In the genomic region with DNA sequence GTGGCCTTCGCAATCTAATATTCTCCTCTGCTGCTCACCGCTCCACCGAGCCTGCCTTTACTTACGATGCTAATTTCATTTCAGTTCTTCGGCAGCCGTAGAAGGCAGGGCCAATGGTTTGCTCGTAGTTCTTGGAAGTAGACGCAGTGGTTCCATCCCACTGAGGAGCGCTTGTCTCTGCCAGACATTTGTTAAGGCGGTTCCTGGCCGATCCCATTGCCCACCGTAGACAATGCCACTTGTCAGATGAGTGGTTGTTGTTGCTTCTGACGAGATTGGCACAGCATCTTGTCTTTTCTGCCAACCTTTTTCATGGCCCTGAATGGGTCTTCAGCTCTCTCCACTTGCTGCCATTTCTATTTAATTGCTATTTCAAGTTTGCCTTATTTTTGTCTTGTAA, we compare ENCODE assay signal across 16 mouse cellular contexts. TPM values are rescaled to one million over a fixed set of nuclear protein-coding genes. Genes with fewer than 3 reads are reported as not detected.
DNase-seq lines count a peak whose midpoint lies in the region; ATAC-seq and TF ChIP-seq lines count a peak whose summit lies in the region.
"Had no signal": no experiment of that assay in that cellular context is flagged by ENCODE, and none has a peak within 500 bp of the region (broad histone marks: within the 10 kb centered on the region; RNA-seq: fewer than 3 reads in every experiment).

No protein-coding gene starts in this region.

- no peak overlapping the region for H3K9ac ChIP-seq in hindbrain, embryonic 13.5 days
- H3K9ac ChIP-seq in midbrain, embryonic 15.5 days, result no peak overlapping the region
- H3K9ac ChIP-seq in midbrain, embryonic 11.5 days (ENCODE audit: low read length), result no peak overlapping the region
- no peak overlapping the region for H3K9ac ChIP-seq in forebrain, postnatal 0 days
- H3K9ac ChIP-seq: heart, embryonic 12.5 days; intestine, embryonic 15.5 days; midbrain, embryonic 12.5 days had no signal

- H3K27me3 ChIP-seq in hindbrain, embryonic 13.5 days, result no peaks in the 10 kb centered on the region
- no peaks in the 10 kb centered on the region for H3K27me3 ChIP-seq in hindbrain, embryonic 10.5 days (ENCODE audit: insufficient read depth, poor library complexity, severe bottlenecking)
- no peaks in the 10 kb centered on the region for H3K27me3 ChIP-seq in midbrain, embryonic 15.5 days (replicated peaks)
- H3K27me3 ChIP-seq in midbrain, embryonic 11.5 days (ENCODE audit: control insufficient read depth, insufficient read depth, low read length), result no peaks in the 10 kb centered on the region
- no peaks in the 10 kb centered on the region for H3K27me3 ChIP-seq in forebrain, postnatal 0 days (ENCODE audit: insufficient read depth, low read length)
- H3K27me3 ChIP-seq: heart, embryonic 12.5 days; intestine, embryonic 15.5 days; midbrain, embryonic 12.5 days had no signal

- H3K4me3 ChIP-seq in hindbrain, embryonic 13.5 days, result no peak overlapping the region
- no peak overlapping the region for H3K4me3 ChIP-seq in hindbrain, embryonic 10.5 days
- H3K4me3 ChIP-seq in midbrain, embryonic 15.5 days, result no peak overlapping the region
- no peak overlapping the region for H3K4me3 ChIP-seq in midbrain, embryonic 11.5 days (ENCODE audit: low read depth, low read length)
- H3K4me3 ChIP-seq in forebrain, postnatal 0 days (ENCODE audit: low read depth, low read length), result no peak overlapping the region
- H3K4me3 ChIP-seq: heart, embryonic 12.5 days; intestine, embryonic 15.5 days; midbrain, embryonic 12.5 days had no signal

- WGBS in hindbrain, embryonic 13.5 days, result 79% methylated on average over 13 of the region's 13 CpGs
- 96% methylated on average over 13 of the region's 13 CpGs for WGBS in hindbrain, embryonic 10.5 days
- WGBS in midbrain, embryonic 15.5 days, result 90% methylated on average over 13 of the region's 13 CpGs
- 96% methylated on average over 13 of the region's 13 CpGs for WGBS in midbrain, embryonic 11.5 days
- 42% methylated on average over 13 of the region's 13 CpGs for WGBS in forebrain, postnatal 0 days

- no peaks in the 10 kb centered on the region for H3K4me1 ChIP-seq in hindbrain, embryonic 13.5 days (replicated peaks)
- H3K4me1 ChIP-seq in hindbrain, embryonic 10.5 days (replicated peaks), result peaks cover 20% of the 10 kb centered on the region
- H3K4me1 ChIP-seq in midbrain, embryonic 15.5 days, result no peaks in the 10 kb centered on the region
- no peaks in the 10 kb centered on the region for H3K4me1 ChIP-seq in midbrain, embryonic 11.5 days (ENCODE audit: control insufficient read depth, insufficient read depth, low read length)
- H3K4me1 ChIP-seq in forebrain, postnatal 0 days (ENCODE audit: insufficient read depth), result no peaks in the 10 kb centered on the region; the same call in 1 of the 2 replicates
- H3K4me1 ChIP-seq: intestine, embryonic 15.5 days; midbrain, embryonic 12.5 days had no signal

- H3K27ac ChIP-seq in hindbrain, embryonic 13.5 days, result no peak overlapping the region
- no peak overlapping the region for H3K27ac ChIP-seq in hindbrain, embryonic 10.5 days
- H3K27ac ChIP-seq in midbrain, embryonic 15.5 days, result no peak overlapping the region
- no peak overlapping the region for H3K27ac ChIP-seq in midbrain, embryonic 11.5 days (ENCODE audit: low read depth, low read length)
- no peak overlapping the region for H3K27ac ChIP-seq in forebrain, postnatal 0 days (ENCODE audit: low read depth, low read length)
- H3K27ac ChIP-seq: intestine, embryonic 15.5 days; midbrain, embryonic 12.5 days had no signal

- TF ChIP-seq CTCF in forebrain, postnatal 0 days (IDR thresholded peaks at IDR 0.05; ENCODE audit: low read depth), result no peak

- H3K9me3 ChIP-seq in hindbrain, embryonic 13.5 days, result no peaks in the 10 kb centered on the region
- no peaks in the 10 kb centered on the region for H3K9me3 ChIP-seq in hindbrain, embryonic 10.5 days
- no peaks in the 10 kb centered on the region for H3K9me3 ChIP-seq in midbrain, embryonic 15.5 days
- no peaks in the 10 kb centered on the region for H3K9me3 ChIP-seq in midbrain, embryonic 11.5 days (ENCODE audit: control insufficient read depth, low read length)
- H3K9me3 ChIP-seq in forebrain, postnatal 0 days (ENCODE audit: low read length), result no peaks in the 10 kb centered on the region
- H3K9me3 ChIP-seq: heart, embryonic 12.5 days; intestine, embryonic 15.5 days; midbrain, embryonic 12.5 days had no signal

- 0 out of 2 replicates have a peak, but pooled peaks have one; percentile 29 for ATAC-seq in hindbrain, embryonic 13.5 days (ENCODE audit: low FRiP score)
- ATAC-seq in midbrain, embryonic 15.5 days (replicated peaks), result 0 out of 2 replicates have a peak, but pooled peaks have one; percentile 32
- ATAC-seq in midbrain, embryonic 11.5 days (ENCODE audit: low FRiP score), result no peak
- ATAC-seq in forebrain, postnatal 0 days, result peak; percentile 83
- ATAC-seq: CD4-positive, CD25-positive, alpha-beta regulatory T cell, adult 4 months; intestine, embryonic 15.5 days had no signal

- no peak overlapping the region for H3K4me2 ChIP-seq in hindbrain, embryonic 13.5 days
- H3K4me2 ChIP-seq in midbrain, embryonic 15.5 days, result no peak overlapping the region
- no peak overlapping the region for H3K4me2 ChIP-seq in midbrain, embryonic 11.5 days
- peak overlapping the region; percentile 8; the same call in 1 of the 2 replicates for H3K4me2 ChIP-seq in forebrain, postnatal 0 days (ENCODE audit: low read depth)
- H3K4me2 ChIP-seq: heart, embryonic 12.5 days; intestine, embryonic 15.5 days; midbrain, embryonic 12.5 days had no signal

- H3K36me3 ChIP-seq in hindbrain, embryonic 13.5 days, result peaks cover 47% of the 10 kb centered on the region
- H3K36me3 ChIP-seq in hindbrain, embryonic 10.5 days, result peaks cover 80% of the 10 kb centered on the region
- peaks cover 11% of the 10 kb centered on the region; the same call in 1 of the 2 replicates for H3K36me3 ChIP-seq in midbrain, embryonic 15.5 days (replicated peaks)
- peaks cover 6% of the 10 kb centered on the region for H3K36me3 ChIP-seq in midbrain, embryonic 11.5 days (ENCODE audit: control insufficient read depth, insufficient read depth, low read length)
- peaks cover 7% of the 10 kb centered on the region for H3K36me3 ChIP-seq in forebrain, postnatal 0 days (ENCODE audit: insufficient read depth)
- H3K36me3 ChIP-seq: G1E; intestine, embryonic 15.5 days had no signal

- peak; percentile 58 to 71 for DNase-seq in cerebellum, postnatal 10 days
- DNase-seq in cerebellum, adult 11 months, result no peak
- DNase-seq in hindbrain, embryonic 10.5 days (ENCODE audit: low spot score), result no peak
- no peak for DNase-seq in midbrain, embryonic 11.5 days (ENCODE audit: low spot score, missing footprints)
- peak; percentile 68 for DNase-seq in forebrain, postnatal 0 days
- DNase-seq in gastrocnemius, adult 18-20 months (ENCODE audit: low spot score), result no peak
- DNase-seq: adrenal gland, adult 8-10 months; gastrocnemius, postnatal 25 days; lung, postnatal 4 days had no signal

RNA-seq across cellular contexts. Expression of gene Cavin4, which starts 33.9 kb away (rescaled TPM):
- polyA plus RNA-seq in hindbrain, embryonic 13.5 days (2015; fragmentation: Nextera tagmentation; extraction: Ambion mirVana), result 1.9 and 2.2 TPM in 2 replicates
- polyA plus RNA-seq in hindbrain, embryonic 10.5 days (2016; fragmentation: Nextera tagmentation; extraction: Ambion mirVana), result 0.93 and 1.7 TPM in 2 replicates
- polyA plus RNA-seq in midbrain, embryonic 15.5 days (2015; fragmentation: Nextera tagmentation; extraction: Ambion mirVana), result 1.6 and 1.9 TPM in 2 replicates
- polyA plus RNA-seq in midbrain, embryonic 11.5 days (2014; fragmentation: Nextera tagmentation; extraction: Ambion mirVana), result 1.6 and 2.1 TPM in 2 replicates
- 2.1 and 3.2 TPM in 2 replicates for total RNA-seq in forebrain, postnatal 0 days (2014; rRNA removed)
- polyA plus RNA-seq in forebrain, postnatal 0 days (2015; fragmentation: Nextera tagmentation; extraction: Ambion mirVana), result 0.94 and 1.4 TPM in 2 replicates
- total RNA-seq in gastrocnemius, adult 18-20 months (2021), result 100 to 1,000 TPM; 118 to 136 TPM
- polyA plus RNA-seq: CD4-positive, CD25-positive, alpha-beta regulatory T cell, adult 4 months; G1E had no signal

RNA-seq across cellular contexts. Expression of gene Tmeff1, which starts 44.5 kb away (rescaled TPM):
- polyA plus RNA-seq in hindbrain, embryonic 13.5 days (2015; fragmentation: Nextera tagmentation; extraction: Ambion mirVana), result 247 and 272 TPM in 2 replicates
- polyA plus RNA-seq in hindbrain, embryonic 10.5 days (2016; fragmentation: Nextera tagmentation; extraction: Ambion mirVana), result 118 and 175 TPM in 2 replicates
- polyA plus RNA-seq in midbrain, embryonic 15.5 days (2015; fragmentation: Nextera tagmentation; extraction: Ambion mirVana), result 293 and 312 TPM in 2 replicates
- polyA plus RNA-seq in midbrain, embryonic 11.5 days (2014; fragmentation: Nextera tagmentation; extraction: Ambion mirVana), result 258 TPM in 2 replicates
- total RNA-seq in forebrain, postnatal 0 days (2014; rRNA removed), result 331 and 345 TPM in 2 replicates
- 189 and 202 TPM in 2 replicates for polyA plus RNA-seq in forebrain, postnatal 0 days (2015; fragmentation: Nextera tagmentation; extraction: Ambion mirVana)
- total RNA-seq in gastrocnemius, adult 18-20 months (2021), result under 1 TPM; 0.52 to 0.66 TPM
- total RNA-seq: G1E had no signal
- polyA plus RNA-seq: G1E had no signal

Comparison
In these comparisons a context has a peak if more than half of its experiments do, and no peak if none do; other contexts are left out.
1. DNase-seq: peak in cerebellum, postnatal 10 days (2 of 2) and forebrain, postnatal 0 days (single experiment); none in cerebellum, adult 11 months (single experiment), hindbrain, embryonic 10.5 days (single experiment), midbrain, embryonic 11.5 days (single experiment) and gastrocnemius, adult 18-20 months (single experiment).